Mouse (Mus musculus) heart, postnatal 0 days (tissue): ENCODE results near the gene Prpf8. TPM values are rescaled to one million over a fixed set of nuclear protein-coding genes. Genes with fewer than 3 reads are reported as not detected.
A peak's percentile ranks its signal among the peaks of the same experiment; 100 is the strongest.

Experiments
- ATAC-seq: fragments of 200-750 bp; cut with Nextera tagmentation; 2 replicates; pipeline ENCODE4 v1.8.0; 2017; ENCODE audit warnings: low read depth, moderate number of reproducible peaks, moderate library complexity; ENCODE audit not compliant: insufficient read depth
- DNase-seq: peaks from one replicate; pipeline ENCODE4 v3.0.0-alpha.2; 2016; ENCODE audit warnings: low spot score
- H3K27ac ChIP-seq: fragments of 300-500 bp; sonication (generic); 2 replicates; pipeline ENCODE4 v1.5.1; 2014; ENCODE audit warnings: low read depth, mild to moderate bottlenecking
- H3K27me3 ChIP-seq: fragments of 300-500 bp; sonication (generic); 2 replicates; pipeline ENCODE4 v1.6.1; 2014; ENCODE audit warnings: low read length, mixed read lengths; ENCODE audit not compliant: control insufficient read depth, insufficient read depth
- H3K36me3 ChIP-seq: fragments of 300-500 bp; sonication (generic); replicated peaks from 2 replicates; pipeline ENCODE4 v1.6.1; 2014; ENCODE audit warnings: low read length, mixed read lengths; ENCODE audit not compliant: control insufficient read depth, insufficient read depth
- H3K4me1 ChIP-seq: fragments of 300-500 bp; sonication (generic); 2 replicates; pipeline ENCODE4 v1.6.1; 2014; ENCODE audit warnings: antibody characterized with exemption; ENCODE audit not compliant: control insufficient read depth, insufficient read depth
- H3K4me2 ChIP-seq: fragments of 300-500 bp; sonication (generic); 2 replicates; pipeline ENCODE4 v1.6.1; 2014; ENCODE audit warnings: low read depth, mild to moderate bottlenecking, low read length, moderate library complexity
- H3K4me3 ChIP-seq: fragments of 300-500 bp; sonication (generic); 2 replicates; pipeline ENCODE4 v1.5.1; 2014; ENCODE audit warnings: low read depth, low read length
- H3K9ac ChIP-seq: fragments of 300-500 bp; sonication (generic); replicated peaks from 2 replicates; pipeline ENCODE4 v1.6.1; 2014; ENCODE audit warnings: low read depth, low read length, mixed read lengths
- H3K9me3 ChIP-seq: fragments of 300-500 bp; sonication (generic); replicated peaks from 2 replicates; pipeline ENCODE4 v1.6.1; 2016; ENCODE audit warnings: low read length; ENCODE audit not compliant: control insufficient read depth
- CTCF ChIP-seq: IDR thresholded peaks from 2 replicates; pipeline ENCODE4 v1.5.1; 2016; ENCODE audit warnings: antibody characterized with exemption, control low read depth, low read depth
- EP300 ChIP-seq: IDR thresholded peaks from 2 replicates; pipeline ENCODE4 v1.6.1; 2016; ENCODE audit warnings: antibody characterized with exemption, low read depth
- WGBS: fragments of 180-500 bp; shearing (Covaris S2); extraction: QIAGEN DNeasy Blood & Tissue Kit; methylation state at CpG from one replicate; pipeline ENCODE4 v1.1.7; 2014; 5-methylcytosine and 5-hydroxymethylcytosine counted together
- microRNA counts: library from miRNA; unstranded; fragments of <30 nt; microRNA quantifications from one replicate; lab custom pipeline; 2015
- microRNA-seq: library from miRNA; unstranded; fragments of <30 nt; microRNA quantifications from one replicate; pipeline ENCODE4, GENCODE M21; 2016
- polyA plus RNA-seq: library from polyadenylated mRNA; unstranded; fragments of >200 nt; fragmentation: Nextera tagmentation; extraction: Ambion mirVana; gene quantifications from 2 replicates; pipeline ENCODE4 v1.2.1, GENCODE M21; 2015
- total RNA-seq: library from RNA; depleted of rRNA; stranded (reverse); fragments of >200 nt; gene quantifications from 2 replicates; pipeline ENCODE4 v1.2.3, GENCODE M21; 2014; ENCODE audit warnings: low replicate concordance; rRNA removed

Gene Prpf8
- total and polyA plus RNA-seq, 2 experiments from 2014 or later, result 17.0 to 79.8 TPM

DNA sequence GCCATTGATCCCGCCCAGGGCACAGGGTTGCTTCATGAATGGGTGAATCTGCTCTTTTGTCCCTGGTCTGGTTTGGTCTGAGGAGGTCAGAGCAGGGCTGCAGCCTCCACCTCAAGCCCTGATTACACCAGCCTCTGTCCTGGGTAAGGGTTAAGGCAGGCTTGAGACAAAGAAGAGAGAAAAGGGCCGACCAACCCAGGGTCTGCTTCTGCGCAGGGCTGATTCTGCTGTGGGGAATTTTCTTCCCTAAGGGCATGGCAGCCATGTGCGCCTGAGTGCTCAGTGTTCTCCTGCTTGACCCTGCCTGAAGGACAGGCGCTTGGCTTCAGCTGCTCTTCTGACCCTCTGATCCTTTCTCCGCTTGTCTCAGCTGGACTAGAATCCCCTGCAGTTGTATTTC is 70.5 kb downstream of the Prpf8 start:
- Histone ChIP-seq H3K4me1 (peaks cover 9% of the 10 kb centered on the region), H3K4me2 (no peak overlapping the region), H3K4me3 (no peak overlapping the region), H3K27me3 (no peaks in the 10 kb centered on the region), H3K36me3 (no peaks in the 10 kb centered on the region), H3K9me3 (no peaks in the 10 kb centered on the region), H3K9ac (no peak overlapping the region), H3K27ac (no peak overlapping the region)
- no peak for ATAC-seq
- 93% methylated on average over 6 of the region's 6 CpGs for WGBS
- TF ChIP-seq CTCF (no peak), EP300 (no peak)
- DNase-seq, result no peak

DNA sequence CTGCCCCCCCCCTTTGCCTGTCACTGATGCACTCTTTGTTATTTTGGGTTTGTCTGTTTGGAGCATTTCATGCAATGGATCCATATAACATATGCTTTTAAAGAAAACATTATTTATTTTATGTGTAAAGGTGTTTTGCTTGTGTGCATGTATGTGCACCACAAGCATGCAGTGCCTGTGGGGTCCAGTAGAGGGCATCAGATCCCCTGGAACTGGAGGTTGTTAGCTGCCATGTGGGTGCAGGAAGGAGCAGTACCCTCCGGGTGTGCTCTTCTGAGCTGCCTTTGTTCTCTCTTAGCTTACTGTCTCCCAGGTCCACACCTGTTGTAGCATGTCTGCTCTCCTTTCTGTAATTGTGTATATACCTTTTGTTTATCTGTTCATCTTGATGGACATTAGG is 71.5 kb downstream of the Prpf8 start:
- 76% methylated on average over 1 of the region's 1 CpGs for WGBS
- DNase-seq, result no peak

More for the DNA sequence above, 71.5 kb downstream of the Prpf8 start:
- Histone ChIP-seq H3K27ac (no peak overlapping the region), H3K36me3 (no peaks in the 10 kb centered on the region), H3K4me3 (no peak overlapping the region), H3K4me2 (no peak overlapping the region), H3K27me3 (no peaks in the 10 kb centered on the region), H3K9me3 (no peaks in the 10 kb centered on the region), H3K9ac (no peak overlapping the region), H3K4me1 (no peaks in the 10 kb centered on the region)
- ATAC-seq, result no peak
- TF ChIP-seq EP300 (no peak), CTCF (peak; percentile 12; the same call in 1 of the 2 replicates)

MicroRNAs encoded within 50 kb of the gene (microRNA counts, 519-probe panel; counts per million panel counts)
- 8,748 counts per million, percentile 95 among the panel's probes with 10 or more counts for microRNA mmu-miR-22 (lab: Ali Mortazavi, UCI)

Small RNAs within 50 kb of the gene (microRNA-seq; reads per million reads assigned to microRNA genes)
- 29,849 reads per million, percentile 98 among the genes with 10 or more reads in this experiment for gene Mir22
- not detected for gene Mir3971

Other genes starting within 250 kb of the Prpf8 start
- 115 and 118 TPM in 2 replicates for gene Rpa1, start 138.5 kb upstream of the Prpf8 start, total RNA-seq
- gene Rpa1, start 138.5 kb upstream of the Prpf8 start, polyA plus RNA-seq, result 62.9 and 66.9 TPM in 2 replicates
- 13.1 and 19.7 TPM in 2 replicates for gene Smyd4, start 138.4 kb upstream of the Prpf8 start, total RNA-seq
- 13.2 and 14.8 TPM in 2 replicates for gene Smyd4, start 138.4 kb upstream of the Prpf8 start, polyA plus RNA-seq
- 27.3 and 112 TPM in 2 replicates for gene Serpinf1, start 64.1 kb upstream of the Prpf8 start, total RNA-seq
- gene Serpinf1, start 64.1 kb upstream of the Prpf8 start, polyA plus RNA-seq, result 20.4 and 24.4 TPM in 2 replicates
- 1.2 and 2.4 TPM in 2 replicates for gene Serpinf2, start 47.2 kb upstream of the Prpf8 start, total RNA-seq
- not detected in 2 replicates for gene Serpinf2, start 47.2 kb upstream of the Prpf8 start, polyA plus RNA-seq
- gene Wdr81, start 32.1 kb upstream of the Prpf8 start, total RNA-seq, result 11.8 and 12.0 TPM in 2 replicates
- 2.0 and 2.2 TPM in 2 replicates for gene Wdr81, start 32.1 kb upstream of the Prpf8 start, polyA plus RNA-seq
- gene Tlcd2, start 25.1 kb upstream of the Prpf8 start, total RNA-seq, result 9.2 and 25.3 TPM in 2 replicates
- 14.2 and 16.9 TPM in 2 replicates for gene Tlcd2, start 25.1 kb upstream of the Prpf8 start, polyA plus RNA-seq
- 41.5 and 50.8 TPM in 2 replicates for gene Rilp, start 23.3 kb downstream of the Prpf8 start, total RNA-seq
- 27.1 and 30.2 TPM in 2 replicates for gene Rilp, start 23.3 kb downstream of the Prpf8 start, polyA plus RNA-seq
- gene Scarf1, start 26.7 kb downstream of the Prpf8 start, total RNA-seq, result 20.2 and 21.6 TPM in 2 replicates
- 9.6 and 10.0 TPM in 2 replicates for gene Scarf1, start 26.7 kb downstream of the Prpf8 start, polyA plus RNA-seq
- 3.6 and 6.0 TPM in 2 replicates for gene Slc43a2, start 44.9 kb downstream of the Prpf8 start, total RNA-seq
- 4.5 and 4.8 TPM in 2 replicates for gene Slc43a2, start 44.9 kb downstream of the Prpf8 start, polyA plus RNA-seq
- gene Pitpna, start 101.3 kb downstream of the Prpf8 start, total RNA-seq, result 58.4 and 59.6 TPM in 2 replicates
- 74.0 and 76.8 TPM in 2 replicates for gene Pitpna, start 101.3 kb downstream of the Prpf8 start, polyA plus RNA-seq
- 55.9 and 64.6 TPM in 2 replicates for gene Inpp5k, start 144.2 kb downstream of the Prpf8 start, total RNA-seq
- gene Inpp5k, start 144.2 kb downstream of the Prpf8 start, polyA plus RNA-seq, result 28.7 and 29.2 TPM in 2 replicates
- gene Myo1c, start 163.7 kb downstream of the Prpf8 start, total RNA-seq, result 127 and 143 TPM in 2 replicates
- 40.4 and 45.2 TPM in 2 replicates for gene Myo1c, start 163.7 kb downstream of the Prpf8 start, polyA plus RNA-seq
- 57.0 and 74.0 TPM in 2 replicates for gene Crk, start 192.4 kb downstream of the Prpf8 start, total RNA-seq
- gene Crk, start 192.4 kb downstream of the Prpf8 start, polyA plus RNA-seq, result 70.8 and 88.4 TPM in 2 replicates
- gene Ywhae, start 246.1 kb downstream of the Prpf8 start, total RNA-seq, result 112 and 120 TPM in 2 replicates
- 553 and 573 TPM in 2 replicates for gene Ywhae, start 246.1 kb downstream of the Prpf8 start, polyA plus RNA-seq